Mouse (Mus musculus) forebrain, embryonic 15.5 days (tissue): ENCODE data around the gene Osbpl9. TPM values are rescaled to one million over a fixed set of nuclear protein-coding genes. Genes with fewer than 3 reads are reported as not detected.

ENCODE experiments used
- ATAC-seq: fragments of 200-750 bp; cut with Nextera tagmentation; replicated peaks from 2 replicates; pipeline ENCODE4 v1.8.0; 2017; ENCODE audit warnings: mild to moderate bottlenecking, moderate TSS enrichment, moderate library complexity
- H3K27ac ChIP-seq: fragments of 300-500 bp; sonication (generic); replicated peaks from 2 replicates; pipeline ENCODE4 v1.5.1; 2015; ENCODE audit warnings: mild to moderate bottlenecking, inconsistent platforms
- H3K27me3 ChIP-seq: fragments of 300-500 bp; sonication (generic); 2 replicates; pipeline ENCODE4 v1.6.1; 2015; ENCODE audit warnings: inconsistent platforms
- H3K36me3 ChIP-seq: fragments of 300-500 bp; sonication (generic); 2 replicates; pipeline ENCODE4 v1.6.1; 2015; ENCODE audit warnings: mild to moderate bottlenecking, inconsistent platforms
- H3K4me1 ChIP-seq: fragments of 300-500 bp; sonication (generic); 2 replicates; pipeline ENCODE4 v1.6.1; 2015; ENCODE audit warnings: inconsistent platforms
- H3K4me2 ChIP-seq: fragments of 300-500 bp; sonication (generic); replicated peaks from 2 replicates; pipeline ENCODE4 v1.6.1; 2015; ENCODE audit warnings: mild to moderate bottlenecking, inconsistent platforms
- H3K4me3 ChIP-seq: fragments of 300-500 bp; sonication (generic); 2 replicates; pipeline ENCODE4 v1.5.1; 2015; ENCODE audit warnings: mild to moderate bottlenecking, inconsistent platforms
- H3K9ac ChIP-seq: fragments of 300-500 bp; sonication (generic); replicated peaks from 2 replicates; pipeline ENCODE4 v1.6.1; 2015; ENCODE audit warnings: mild to moderate bottlenecking, inconsistent platforms
- H3K9me3 ChIP-seq: fragments of 300-500 bp; sonication (generic); 2 replicates; pipeline ENCODE4 v1.6.1; 2016; ENCODE audit warnings: inconsistent platforms
- WGBS: fragments of 180-500 bp; shearing (Covaris S2); methylation state at CpG from one replicate; pipeline ENCODE4 v1.1.7; 2015; ENCODE audit warnings: mixed read lengths; 5-methylcytosine and 5-hydroxymethylcytosine counted together
- polyA plus RNA-seq: library from polyadenylated mRNA; unstranded; fragments of >200 nt; fragmentation: Nextera tagmentation; extraction: Ambion mirVana; gene quantifications from 2 replicates; pipeline ENCODE4 v1.2.1, GENCODE M21; 2015

Gene Osbpl9
- polyA plus RNA-seq, 1 experiment from 2014 or later, result 78.5 TPM

DNA sequence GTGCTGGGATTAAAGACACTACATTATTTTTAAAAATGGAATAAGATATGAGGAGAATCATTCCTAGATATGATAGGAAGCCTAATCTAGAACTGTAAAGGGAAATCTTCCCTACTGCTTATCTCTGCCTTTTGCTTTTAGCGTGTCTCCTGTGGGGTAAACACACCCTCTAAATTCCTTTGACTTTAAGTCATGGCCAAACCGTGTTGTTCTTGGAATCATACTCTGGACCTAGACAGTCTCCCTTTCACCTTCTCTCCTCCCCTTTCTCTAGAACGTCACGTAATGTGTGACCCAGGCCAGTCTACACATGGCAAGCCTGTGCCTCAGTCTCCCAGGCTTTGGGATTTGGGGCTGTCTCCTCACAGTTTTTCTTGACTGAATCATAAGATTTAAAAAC lies 153.8 kb downstream of the Osbpl9 start:
- WGBS, result 84% methylated on average over 4 of the region's 4 CpGs
- H3K4me2 ChIP-seq, result no peak overlapping the region
- no peak overlapping the region for H3K4me3 ChIP-seq
- ATAC-seq, result no peak
- H3K27ac ChIP-seq, result no peak overlapping the region
- no peaks in the 10 kb centered on the region for H3K27me3 ChIP-seq
- H3K9me3 ChIP-seq, result no peaks in the 10 kb centered on the region
- peaks cover 58% of the 10 kb centered on the region for H3K36me3 ChIP-seq
- no peak overlapping the region for H3K9ac ChIP-seq
- H3K4me1 ChIP-seq, result no peaks in the 10 kb centered on the region

DNA sequence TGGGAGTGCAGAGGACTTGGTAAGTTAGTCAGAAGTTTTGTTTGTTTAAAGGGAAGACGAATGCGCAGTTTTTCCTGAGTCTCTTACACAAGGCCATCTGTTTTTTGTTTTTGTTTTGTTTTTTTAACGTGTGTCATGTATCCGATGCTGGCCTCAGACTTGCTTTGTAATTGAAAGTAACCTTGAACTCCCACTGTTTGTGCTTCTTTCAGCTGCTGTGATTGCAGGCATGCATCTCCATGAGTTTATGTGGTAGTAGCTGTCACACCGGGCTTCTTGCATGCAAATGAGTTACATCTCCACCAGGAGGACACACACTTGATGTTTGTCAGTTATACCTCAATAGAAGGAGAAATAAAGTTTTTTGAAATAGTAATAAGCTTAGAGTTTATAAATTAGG lies 158.3 kb downstream of the Osbpl9 start:
- no peaks in the 10 kb centered on the region for H3K27me3 ChIP-seq
- H3K4me2 ChIP-seq, result no peak overlapping the region
- no peak for ATAC-seq
- peaks cover 76% of the 10 kb centered on the region for H3K36me3 ChIP-seq
- H3K9ac ChIP-seq, result no peak overlapping the region
- no peak overlapping the region for H3K4me3 ChIP-seq
- H3K9me3 ChIP-seq, result no peaks in the 10 kb centered on the region
- no peaks in the 10 kb centered on the region for H3K4me1 ChIP-seq
- no peak overlapping the region for H3K27ac ChIP-seq
- 77% methylated on average over 5 of the region's 5 CpGs for WGBS

DNA sequence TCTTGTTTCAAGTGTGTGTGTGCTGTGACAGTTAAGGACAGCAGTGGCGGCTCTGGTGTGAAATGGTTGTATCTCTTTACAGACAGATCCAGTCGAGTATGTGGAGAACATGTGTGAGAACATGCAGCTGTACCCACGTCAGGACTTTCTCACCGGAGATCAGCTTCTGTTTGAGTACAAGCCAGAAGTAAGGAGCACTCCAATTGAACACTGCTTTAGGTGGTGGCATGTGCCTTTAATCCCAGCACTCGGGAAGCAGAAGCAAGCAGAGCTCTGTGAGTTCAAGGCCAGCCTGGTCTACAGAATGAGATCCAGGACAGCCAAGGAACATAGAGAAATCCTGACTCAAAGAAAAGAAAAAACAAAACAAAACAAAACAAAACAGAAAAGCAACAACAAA lies 158.8 kb downstream of the Osbpl9 start:
- peaks cover 81% of the 10 kb centered on the region for H3K36me3 ChIP-seq
- H3K27me3 ChIP-seq, result no peaks in the 10 kb centered on the region

DNA sequence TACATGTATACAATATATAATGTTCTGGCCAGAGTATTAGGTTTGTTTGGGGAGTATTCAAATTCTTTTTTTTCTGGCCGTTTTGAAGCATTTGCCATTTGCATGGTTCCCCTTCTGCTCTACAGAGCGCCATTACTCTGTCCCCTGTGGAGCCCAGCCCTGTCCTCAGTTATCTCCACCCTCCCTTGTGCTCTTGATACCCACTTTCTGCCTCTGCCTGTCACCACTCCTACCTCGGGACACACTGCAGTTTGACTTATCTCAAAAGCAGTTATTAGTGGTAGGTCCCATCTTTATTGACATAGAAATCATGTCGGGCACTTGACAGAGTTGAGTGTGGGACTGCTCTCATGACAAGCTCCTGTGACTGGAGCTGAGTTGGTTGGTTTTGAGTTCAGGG lies 159.3 kb downstream of the Osbpl9 start:
- no peak for ATAC-seq
- Histone ChIP-seq H3K9ac (no peak overlapping the region), H3K4me1 (no peaks in the 10 kb centered on the region), H3K27me3 (no peaks in the 10 kb centered on the region), H3K9me3 (no peaks in the 10 kb centered on the region), H3K4me3 (no peak overlapping the region), H3K36me3 (peaks cover 83% of the 10 kb centered on the region), H3K4me2 (no peak overlapping the region), H3K27ac (no peak overlapping the region)
- 90% methylated on average over 4 of the region's 4 CpGs for WGBS

More for the DNA sequence above, 158.8 kb downstream of the Osbpl9 start:
- H3K4me1 ChIP-seq, result no peaks in the 10 kb centered on the region
- no peaks in the 10 kb centered on the region for H3K9me3 ChIP-seq
- H3K4me3 ChIP-seq, result no peak overlapping the region
- no peak overlapping the region for H3K27ac ChIP-seq
- ATAC-seq, result no peak
- no peak overlapping the region for H3K4me2 ChIP-seq
- WGBS, result 88% methylated on average over 5 of the region's 5 CpGs
- H3K9ac ChIP-seq, result no peak overlapping the region

DNA sequence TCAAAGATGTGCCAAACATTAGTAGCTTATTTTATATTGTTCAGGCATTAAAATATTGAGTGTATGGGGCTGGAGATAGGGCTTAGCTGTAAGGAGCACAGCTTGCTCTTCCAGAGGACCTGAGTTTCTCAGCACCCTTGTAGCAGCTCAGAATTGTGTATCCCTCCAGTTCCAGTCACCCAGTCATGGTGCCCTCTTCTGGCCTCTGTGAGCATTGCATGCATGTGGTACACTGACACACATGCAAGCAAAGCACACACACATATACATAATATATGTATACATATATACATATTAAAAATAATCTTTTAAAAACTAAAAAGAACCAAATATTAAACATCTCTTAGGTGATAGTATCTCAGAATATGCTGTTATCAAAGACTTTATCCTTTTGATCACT lies 165.7 kb downstream of the Osbpl9 start:
- Histone ChIP-seq H3K9me3 (no peaks in the 10 kb centered on the region), H3K4me2 (no peak overlapping the region), H3K4me3 (no peak overlapping the region), H3K36me3 (peaks cover 63% of the 10 kb centered on the region), H3K9ac (no peak overlapping the region), H3K27me3 (no peaks in the 10 kb centered on the region), H3K27ac (no peak overlapping the region), H3K4me1 (no peaks in the 10 kb centered on the region)
- no peak for ATAC-seq

GRCm38 (mm10) chr4:109030266-109030665 lies 171.8 kb downstream of the Osbpl9 start:
- Histone ChIP-seq H3K27ac (no peak overlapping the region), H3K4me1 (no peaks in the 10 kb centered on the region), H3K27me3 (no peaks in the 10 kb centered on the region), H3K9ac (no peak overlapping the region), H3K4me2 (no peak overlapping the region), H3K9me3 (no peaks in the 10 kb centered on the region), H3K36me3 (peaks cover 60% of the 10 kb centered on the region), H3K4me3 (no peak overlapping the region)
- ATAC-seq, result no peak
- WGBS, result 95% methylated on average over 2 of the region's 2 CpGs

DNA sequence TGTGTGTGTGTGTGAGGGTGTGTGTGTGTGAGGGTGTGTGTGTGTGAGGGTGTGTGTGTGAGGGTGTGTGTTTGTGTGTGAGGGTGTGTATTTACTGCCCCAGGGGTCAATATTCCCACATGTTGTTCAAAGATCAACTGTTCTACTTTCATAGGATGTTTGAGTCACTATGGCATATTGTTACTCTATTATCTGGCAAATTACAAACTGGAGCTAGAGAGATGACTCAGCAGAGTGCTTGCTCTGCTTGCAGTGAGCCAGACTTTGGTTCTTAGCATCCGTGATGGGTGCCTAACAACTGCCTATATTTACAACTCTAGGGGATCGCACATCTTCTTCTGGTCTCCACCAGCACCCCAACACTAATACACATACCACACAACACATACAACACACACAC lies 172.2 kb downstream of the Osbpl9 start:
- Histone ChIP-seq H3K36me3 (peaks cover 60% of the 10 kb centered on the region), H3K4me3 (no peak overlapping the region), H3K9me3 (no peaks in the 10 kb centered on the region), H3K4me2 (no peak overlapping the region), H3K27ac (no peak overlapping the region), H3K9ac (no peak overlapping the region), H3K4me1 (no peaks in the 10 kb centered on the region), H3K27me3 (no peaks in the 10 kb centered on the region)
- WGBS, result 92% methylated on average over 2 of the region's 2 CpGs
- no peak for ATAC-seq

GRCm38 (mm10) chr4:109026543-109026942 lies 175.5 kb downstream of the Osbpl9 start:
- Histone ChIP-seq H3K4me1 (no peaks in the 10 kb centered on the region), H3K9me3 (no peaks in the 10 kb centered on the region), H3K4me3 (no peak overlapping the region), H3K27me3 (no peaks in the 10 kb centered on the region), H3K27ac (no peak overlapping the region), H3K9ac (no peak overlapping the region), H3K4me2 (no peak overlapping the region), H3K36me3 (peaks cover 44% of the 10 kb centered on the region)
- ATAC-seq, result no peak
- 18% methylated on average over 3 of the region's 3 CpGs for WGBS

GRCm38 (mm10) chr4:109025061-109025460 lies 177.0 kb downstream of the Osbpl9 start:
- 60% methylated on average over 3 of the region's 3 CpGs for WGBS
- Histone ChIP-seq H3K36me3 (peaks cover 34% of the 10 kb centered on the region), H3K4me3 (no peak overlapping the region), H3K27me3 (no peaks in the 10 kb centered on the region), H3K27ac (no peak overlapping the region), H3K9me3 (no peaks in the 10 kb centered on the region), H3K9ac (no peak overlapping the region), H3K4me1 (no peaks in the 10 kb centered on the region), H3K4me2 (no peak overlapping the region)
- no peak for ATAC-seq

DNA sequence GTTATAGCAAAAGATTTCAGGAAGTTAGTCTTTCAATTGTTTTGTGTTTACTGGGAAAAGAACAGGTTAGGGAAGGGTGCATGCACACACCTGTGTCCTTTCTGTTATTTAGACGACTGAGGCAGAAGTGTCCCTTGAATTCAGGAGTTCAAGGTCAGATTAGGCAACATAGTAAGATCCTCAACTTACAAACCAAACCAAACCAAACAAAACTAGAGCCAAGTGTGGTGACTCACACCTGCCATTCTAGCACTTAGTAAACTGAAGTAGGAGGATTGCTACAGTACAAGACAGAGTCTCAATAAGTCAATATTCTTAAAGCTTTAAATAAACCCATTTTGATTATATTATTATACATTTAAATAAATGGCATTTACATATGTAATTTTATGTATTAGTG lies 180.1 kb downstream of the Osbpl9 start:
- no peaks in the 10 kb centered on the region for H3K4me1 ChIP-seq
- no peak overlapping the region for H3K4me2 ChIP-seq
- no peak overlapping the region for H3K4me3 ChIP-seq
- 89% methylated on average over 1 of the region's 1 CpGs for WGBS
- H3K9ac ChIP-seq, result no peak overlapping the region
- H3K27me3 ChIP-seq, result no peaks in the 10 kb centered on the region
- ATAC-seq, result no peak
- peaks cover 34% of the 10 kb centered on the region for H3K36me3 ChIP-seq
- H3K9me3 ChIP-seq, result no peaks in the 10 kb centered on the region
- H3K27ac ChIP-seq, result no peak overlapping the region

DNA sequence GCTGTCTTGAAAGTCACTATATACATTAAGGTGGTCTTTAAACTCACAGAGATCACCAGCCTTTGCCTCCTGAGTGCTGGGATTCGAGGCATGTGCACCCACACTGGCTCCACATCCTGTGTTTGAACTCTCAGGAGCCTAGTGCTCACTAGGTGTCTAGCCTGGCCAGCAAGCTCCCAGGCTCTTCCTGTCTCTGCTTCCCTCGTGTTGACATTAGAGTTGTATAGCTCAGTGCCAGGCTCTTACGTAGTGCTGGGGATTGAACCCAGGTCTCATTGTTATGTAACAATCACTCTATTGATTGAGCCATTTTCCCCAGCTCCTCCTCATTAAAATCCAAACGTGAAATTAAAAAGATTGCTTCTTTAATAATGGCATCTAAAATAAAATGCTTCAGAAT lies 182.8 kb downstream of the Osbpl9 start:
- no peaks in the 10 kb centered on the region for H3K4me1 ChIP-seq
- H3K9me3 ChIP-seq, result no peaks in the 10 kb centered on the region
- peaks cover 30% of the 10 kb centered on the region for H3K36me3 ChIP-seq
- no peak for ATAC-seq
- H3K4me3 ChIP-seq, result no peak overlapping the region
- no peak overlapping the region for H3K9ac ChIP-seq
- H3K27me3 ChIP-seq, result no peaks in the 10 kb centered on the region
- H3K27ac ChIP-seq, result no peak overlapping the region
- no peak overlapping the region for H3K4me2 ChIP-seq
- WGBS, result 61% methylated on average over 4 of the region's 4 CpGs

GRCm38 (mm10) chr4:109017441-109017840 lies 184.6 kb downstream of the Osbpl9 start:
- Histone ChIP-seq H3K9me3 (no peaks in the 10 kb centered on the region), H3K27ac (no peak overlapping the region), H3K9ac (no peak overlapping the region), H3K36me3 (peaks cover 30% of the 10 kb centered on the region), H3K4me3 (no peak overlapping the region), H3K4me2 (no peak overlapping the region), H3K4me1 (no peaks in the 10 kb centered on the region), H3K27me3 (no peaks in the 10 kb centered on the region)
- WGBS, result 65% methylated on average over 7 of the region's 7 CpGs
- ATAC-seq, result no peak

- ATAC-seq, result no peak
- no peaks in the 10 kb centered on the region for H3K27me3 ChIP-seq
Observed at GRCm38 (mm10) chr4:109014091-109014490, 188.0 kb downstream of the Osbpl9 start.

More at GRCm38 (mm10) chr4:109014091-109014490, 188.0 kb downstream of the Osbpl9 start:
- Histone ChIP-seq H3K4me3 (no peak overlapping the region), H3K9ac (no peak overlapping the region), H3K4me1 (no peaks in the 10 kb centered on the region), H3K36me3 (peaks cover 22% of the 10 kb centered on the region), H3K4me2 (no peak overlapping the region), H3K9me3 (no peaks in the 10 kb centered on the region), H3K27ac (no peak overlapping the region)
- 90% methylated on average over 4 of the region's 4 CpGs for WGBS
